Mouse (Mus musculus) stomach, embryonic 15.5 days (tissue): ENCODE measurements around the gene Fbxo39. TPM values are rescaled to one million over a fixed set of nuclear protein-coding genes. Genes with fewer than 3 reads are reported as not detected.
"Not testable (repeated sequence)": the region's sequence is repeated elsewhere in the genome, so short reads cannot be mapped to it uniquely, and the experiment has no call there.

Experiments
- ATAC-seq: fragments of 200-750 bp; cut with Nextera tagmentation; 2 replicates; pipeline ENCODE4 v1.8.0; 2017; ENCODE audit warnings: low read depth, moderate number of reproducible peaks, moderate TSS enrichment; ENCODE audit not compliant: insufficient read depth, low FRiP score
- H3K27ac ChIP-seq: fragments of 300-500 bp; sonication (generic); 2 replicates; pipeline ENCODE4 v1.5.1; 2015; ENCODE audit warnings: mild to moderate bottlenecking, inconsistent platforms
- H3K27me3 ChIP-seq: fragments of 300-500 bp; sonication (generic); replicated peaks from 2 replicates; pipeline ENCODE4 v1.6.1; 2015; ENCODE audit warnings: inconsistent platforms
- H3K36me3 ChIP-seq: fragments of 300-500 bp; sonication (generic); 2 replicates; pipeline ENCODE4 v1.6.1; 2015; ENCODE audit warnings: inconsistent platforms
- H3K4me1 ChIP-seq: fragments of 300-500 bp; sonication (generic); 2 replicates; pipeline ENCODE4 v1.6.1; 2015; ENCODE audit warnings: inconsistent platforms
- H3K4me2 ChIP-seq: fragments of 300-500 bp; sonication (generic); 2 replicates; pipeline ENCODE4 v1.6.1; 2015; ENCODE audit warnings: mild to moderate bottlenecking, inconsistent platforms
- H3K4me3 ChIP-seq: fragments of 300-500 bp; sonication (generic); replicated peaks from 2 replicates; pipeline ENCODE4 v1.5.1; 2015; ENCODE audit warnings: inconsistent platforms
- H3K9ac ChIP-seq: fragments of 300-500 bp; sonication (generic); 2 replicates; pipeline ENCODE4 v1.6.1; 2015; ENCODE audit warnings: inconsistent platforms
- H3K9me3 ChIP-seq: fragments of 300-500 bp; sonication (generic); 2 replicates; pipeline ENCODE4 v1.6.1; 2016; ENCODE audit warnings: inconsistent platforms
- WGBS: fragments of 180-500 bp; shearing (Covaris S2); methylation state at CpG from one replicate; pipeline ENCODE4 v1.1.7; 2015; 5-methylcytosine and 5-hydroxymethylcytosine counted together
- polyA plus RNA-seq: library from polyadenylated mRNA; unstranded; fragments of >200 nt; fragmentation: Nextera tagmentation; extraction: Ambion mirVana; gene quantifications from 2 replicates; pipeline ENCODE4 v1.2.1, GENCODE M21; 2015

The Fbxo39 gene
- polyA plus RNA-seq, 1 experiment from 2014 or later = not detected

DNA sequence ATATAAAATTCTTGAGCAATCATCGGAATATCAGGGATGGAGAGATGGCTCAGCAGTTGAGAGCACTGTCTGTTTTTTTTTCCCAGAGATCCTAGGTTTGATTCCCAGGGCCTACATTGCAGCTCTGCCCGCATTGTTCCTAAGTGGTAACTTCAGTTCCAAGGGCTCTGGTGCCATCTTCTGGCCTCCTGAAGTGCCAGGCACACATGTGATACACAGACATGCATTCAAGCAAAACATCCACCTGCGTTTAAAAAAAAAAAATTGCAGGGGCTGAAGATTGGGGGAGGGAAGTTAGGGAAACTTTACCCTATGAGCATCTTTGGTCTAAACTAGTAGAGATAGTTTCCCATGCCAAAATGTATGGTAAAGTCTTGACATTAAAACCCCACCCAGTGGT lies 10.2 kb downstream of the Fbxo39 start:
- no peak overlapping the region for H3K9ac ChIP-seq
- H3K9me3 ChIP-seq = no peaks in the 10 kb centered on the region

DNA sequence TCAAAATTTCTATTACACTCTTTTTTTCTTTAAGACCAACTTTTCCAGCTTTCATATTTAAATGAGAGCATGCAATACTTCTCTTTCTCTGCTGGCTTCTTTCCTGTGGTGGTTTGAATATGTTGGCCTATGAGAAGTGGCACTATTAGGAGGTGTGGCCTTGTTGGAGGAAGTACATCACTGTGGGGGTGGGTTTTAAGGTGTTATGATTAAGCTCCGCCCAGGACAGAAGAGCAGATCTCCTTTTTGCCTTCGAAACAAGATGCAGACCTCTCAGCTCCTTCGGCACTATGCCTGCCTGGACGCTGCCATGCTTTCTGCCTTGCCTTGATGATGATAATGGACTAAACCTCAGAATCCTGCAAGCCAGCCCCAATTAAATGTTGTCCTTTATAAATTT lies 11.5 kb downstream of the Fbxo39 start:
- H3K27ac ChIP-seq = no peak overlapping the region
- WGBS = 74% methylated on average over 4 of the region's 4 CpGs
- no peaks in the 10 kb centered on the region for H3K4me1 ChIP-seq
- no peak overlapping the region for H3K4me2 ChIP-seq
- no peaks in the 10 kb centered on the region for H3K9me3 ChIP-seq
- no peak for ATAC-seq
- no peaks in the 10 kb centered on the region for H3K27me3 ChIP-seq
- no peak overlapping the region for H3K4me3 ChIP-seq
- H3K9ac ChIP-seq = no peak overlapping the region
- H3K36me3 ChIP-seq = no peaks in the 10 kb centered on the region

More for the DNA sequence above, 10.2 kb downstream of the Fbxo39 start:
- H3K27me3 ChIP-seq = no peaks in the 10 kb centered on the region
- no peaks in the 10 kb centered on the region for H3K36me3 ChIP-seq
- no peaks in the 10 kb centered on the region for H3K4me1 ChIP-seq
- ATAC-seq = no peak
- H3K4me2 ChIP-seq = no peak overlapping the region
- no peak overlapping the region for H3K4me3 ChIP-seq
- whole genome bisulfite sequencing = 55% methylated on average over 3 of the region's 3 CpGs
- no peak overlapping the region for H3K27ac ChIP-seq

DNA sequence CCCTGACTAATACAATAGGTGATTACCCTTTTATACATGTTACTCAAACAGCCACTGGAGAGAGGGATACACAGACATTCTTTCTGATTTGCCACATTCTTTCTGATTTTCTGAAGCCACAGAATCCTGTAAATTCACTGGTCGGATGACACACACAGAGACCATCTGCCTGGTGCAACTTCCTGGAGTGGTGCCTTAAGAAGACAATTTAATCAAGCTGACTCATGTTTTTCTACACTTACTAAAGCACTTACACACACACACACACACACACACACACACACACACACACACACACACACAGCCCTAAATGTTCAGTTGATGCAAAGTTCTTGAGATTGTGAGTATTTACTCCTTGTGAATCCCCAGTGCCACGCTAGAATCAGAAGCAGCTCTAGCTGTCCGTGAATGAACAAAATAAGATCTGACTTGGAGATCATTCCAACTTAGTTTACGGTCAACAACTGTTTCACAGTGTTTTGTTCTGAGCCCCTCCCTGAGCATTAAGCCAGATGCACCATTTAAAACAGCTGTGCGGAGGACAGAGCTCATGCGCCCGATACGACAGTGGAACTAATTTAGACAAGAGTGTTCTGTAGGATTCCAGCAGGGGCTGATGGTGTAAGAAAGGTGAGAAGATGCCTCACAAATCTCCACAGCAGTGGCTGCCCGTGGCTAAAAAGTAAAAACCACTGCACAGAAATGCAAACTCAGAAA lies 18.9 kb downstream of the Fbxo39 start:
- Histone ChIP-seq H3K4me1 (no peaks in the 10 kb centered on the region), H3K9ac (no peak overlapping the region), H3K27me3 (no peaks in the 10 kb centered on the region), H3K36me3 (no peaks in the 10 kb centered on the region), H3K9me3 (no peaks in the 10 kb centered on the region), H3K4me3 (no peak overlapping the region), H3K4me2 (no peak overlapping the region), H3K27ac (no peak overlapping the region)
- WGBS = 71% methylated on average over 9 of the region's 9 CpGs
- ATAC-seq = no peak

DNA sequence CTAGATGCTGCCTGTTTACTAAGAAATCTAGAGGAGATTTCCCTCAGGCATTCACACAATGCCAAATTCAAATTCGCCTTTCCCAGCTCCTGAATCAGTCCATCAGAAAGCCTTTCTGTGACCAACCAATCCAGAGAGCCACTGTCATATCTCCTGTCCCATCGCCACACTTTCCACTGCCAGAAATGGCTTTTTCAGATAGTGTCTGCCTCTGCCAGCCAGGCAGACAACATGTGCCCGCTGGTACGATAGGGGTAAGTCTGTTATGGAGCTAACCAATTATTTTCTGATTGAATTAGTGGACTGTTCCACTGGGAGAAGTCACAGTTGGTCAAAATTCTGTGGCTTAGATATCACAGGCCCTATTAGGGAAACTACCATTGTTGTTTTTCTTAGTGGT lies 20.4 kb downstream of the Fbxo39 start:
- Histone ChIP-seq H3K9ac (no peak overlapping the region), H3K9me3 (no peaks in the 10 kb centered on the region), H3K36me3 (no peaks in the 10 kb centered on the region), H3K4me3 (no peak overlapping the region), H3K27me3 (no peaks in the 10 kb centered on the region), H3K4me2 (no peak overlapping the region), H3K27ac (no peak overlapping the region), H3K4me1 (no peaks in the 10 kb centered on the region)
- ATAC-seq = no peak
- WGBS = 79% methylated on average over 4 of the region's 4 CpGs

DNA sequence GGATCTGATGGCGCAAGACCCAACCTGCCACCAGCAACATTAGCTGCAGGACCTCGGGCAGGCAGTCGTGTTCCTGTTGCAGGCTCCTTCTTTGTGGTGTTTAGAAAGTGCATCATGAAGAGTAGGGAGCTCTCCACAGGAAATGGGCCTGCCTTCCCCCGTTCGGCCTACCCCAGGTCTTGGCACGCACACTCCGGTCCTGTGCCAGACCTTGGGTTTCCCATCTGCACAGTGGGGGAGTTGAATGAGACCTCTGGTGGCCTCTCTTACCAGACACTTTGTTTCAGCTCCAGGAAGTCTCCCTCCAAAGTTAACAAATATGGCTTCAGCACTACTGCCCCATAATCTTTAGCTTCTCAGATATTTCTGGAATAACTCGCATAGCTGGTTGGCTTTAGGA lies 22.5 kb downstream of the Fbxo39 start:
- no peaks in the 10 kb centered on the region for H3K9me3 ChIP-seq
- 73% methylated on average over 8 of the region's 8 CpGs for WGBS
- no peaks in the 10 kb centered on the region for H3K27me3 ChIP-seq
- no peak overlapping the region for H3K9ac ChIP-seq
- H3K27ac ChIP-seq = no peak overlapping the region
- H3K4me3 ChIP-seq = no peak overlapping the region
- H3K36me3 ChIP-seq = no peaks in the 10 kb centered on the region
- no peaks in the 10 kb centered on the region for H3K4me1 ChIP-seq
- H3K4me2 ChIP-seq = no peak overlapping the region
- no peak for ATAC-seq

DNA sequence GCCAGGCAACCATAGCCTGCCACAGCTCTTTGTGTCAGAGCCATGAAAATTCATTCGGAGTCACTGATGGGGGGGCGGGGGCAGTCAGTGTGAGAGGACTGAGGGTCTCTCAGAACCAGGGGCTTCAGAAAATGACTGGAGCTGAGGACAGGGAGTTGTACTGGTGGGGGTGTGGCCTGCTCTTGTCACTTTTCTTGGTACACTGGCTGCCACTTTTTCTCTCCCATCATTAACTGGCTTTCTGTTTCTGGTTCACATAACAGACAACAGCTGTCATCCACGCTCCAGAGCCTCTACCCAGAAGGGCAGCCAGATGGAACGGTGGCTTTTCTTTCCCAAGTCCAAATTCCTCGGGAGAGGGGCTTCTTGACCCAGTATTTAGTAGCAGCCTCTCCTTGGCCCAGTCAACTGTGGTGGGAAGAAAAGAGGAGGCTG lies 24.2 kb downstream of the Fbxo39 start:
- Histone ChIP-seq H3K27ac (no peak overlapping the region), H3K4me1 (no peaks in the 10 kb centered on the region), H3K4me2 (no peak overlapping the region), H3K36me3 (no peaks in the 10 kb centered on the region), H3K4me3 (no peak overlapping the region), H3K27me3 (no peaks in the 10 kb centered on the region), H3K9ac (no peak overlapping the region), H3K9me3 (no peaks in the 10 kb centered on the region)
- ATAC-seq = no peak
- WGBS = 58% methylated on average over 5 of the region's 5 CpGs

DNA sequence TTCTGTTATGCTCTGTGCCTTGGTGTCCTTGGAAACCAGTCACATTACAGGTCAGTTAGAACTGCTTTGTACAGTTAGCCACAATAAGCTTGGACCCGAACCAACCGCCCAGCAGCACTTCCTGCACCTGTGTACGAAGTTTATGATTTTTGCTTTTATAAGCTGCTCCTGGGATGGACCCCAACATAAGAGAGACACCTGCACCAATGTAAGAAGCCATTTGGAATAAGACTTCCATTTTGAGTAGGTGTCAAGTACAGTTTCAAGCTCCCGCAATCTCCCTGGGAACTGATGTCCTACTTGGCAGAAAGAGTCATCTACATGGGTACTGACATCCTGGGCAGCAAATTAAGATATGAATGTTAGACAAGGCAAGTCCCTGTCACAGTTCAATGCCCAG lies 25.5 kb downstream of the Fbxo39 start:
- Histone ChIP-seq H3K27ac (no peak overlapping the region), H3K4me2 (no peak overlapping the region), H3K36me3 (no peaks in the 10 kb centered on the region), H3K4me1 (no peaks in the 10 kb centered on the region), H3K4me3 (no peak overlapping the region), H3K9ac (no peak overlapping the region), H3K9me3 (no peaks in the 10 kb centered on the region), H3K27me3 (no peaks in the 10 kb centered on the region)
- ATAC-seq = no peak
- 82% methylated on average over 4 of the region's 4 CpGs for WGBS

DNA sequence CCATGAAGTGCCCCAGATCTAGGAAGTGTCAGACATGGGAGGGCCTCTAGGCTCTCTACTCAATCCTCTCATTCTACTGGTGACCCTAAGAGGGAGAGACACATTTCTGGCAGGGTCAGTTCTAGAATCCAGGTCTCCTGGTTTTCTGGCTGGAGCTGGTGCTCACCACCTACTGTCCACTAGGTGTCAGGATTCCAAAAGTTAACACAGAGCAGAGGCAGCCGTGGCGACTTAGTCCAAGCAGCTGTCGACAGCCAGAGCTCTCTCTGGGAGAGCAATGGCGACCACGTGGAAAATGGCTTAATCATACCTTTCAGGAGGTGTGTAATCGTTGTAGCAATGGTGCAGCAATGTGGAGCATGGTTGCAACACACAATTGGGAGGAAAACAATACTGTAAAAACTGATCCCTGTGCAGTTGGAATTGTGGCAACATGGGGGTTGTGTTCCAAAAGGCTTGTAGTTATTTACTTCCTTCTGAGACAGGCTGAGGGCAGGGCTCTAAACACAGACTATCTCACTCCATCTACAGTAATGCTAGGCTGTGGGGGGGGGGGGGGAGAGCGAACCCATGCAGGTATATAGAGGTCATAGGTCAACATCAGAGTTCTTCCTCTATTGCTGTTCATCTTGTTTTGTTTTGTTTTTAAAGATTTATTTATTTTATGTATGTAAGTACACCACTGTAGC lies 28.4 kb downstream of the Fbxo39 start:
- Histone ChIP-seq H3K27me3 (no peaks in the 10 kb centered on the region), H3K27ac (no peak overlapping the region), H3K36me3 (no peaks in the 10 kb centered on the region), H3K9me3 (no peaks in the 10 kb centered on the region), H3K4me2 (no peak overlapping the region), H3K9ac (no peak overlapping the region), H3K4me3 (no peak overlapping the region), H3K4me1 (no peaks in the 10 kb centered on the region)
- 9% methylated on average over 7 of the region's 7 CpGs for WGBS
- ATAC-seq = no peak

DNA sequence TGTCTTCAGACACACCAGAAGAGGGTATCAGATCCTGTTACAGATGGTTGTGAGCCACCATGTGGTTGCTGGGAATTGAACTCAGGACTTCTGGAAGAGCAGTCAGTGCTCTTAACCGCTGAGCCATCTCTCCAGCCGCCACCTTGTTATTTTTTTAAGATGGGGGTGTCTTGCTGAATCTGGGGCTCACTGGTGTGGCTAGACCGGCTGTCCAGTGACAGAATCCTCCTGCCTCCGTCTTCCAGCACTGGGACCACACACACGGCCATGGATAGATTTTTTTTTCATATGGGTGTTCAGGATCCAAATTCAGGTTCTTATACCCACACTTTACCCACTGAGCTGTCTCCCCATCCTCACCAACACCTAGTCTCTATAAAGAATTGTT lies 29.0 kb downstream of the Fbxo39 start:
- H3K27ac ChIP-seq, H3K36me3 ChIP-seq, H3K4me2 ChIP-seq, H3K4me3 ChIP-seq, H3K9me3 ChIP-seq, H3K27me3 ChIP-seq, ATAC-seq, H3K4me1 ChIP-seq, H3K9ac ChIP-seq: not testable (repeated sequence)
- 87% methylated on average over 5 of the region's 5 CpGs for WGBS

DNA sequence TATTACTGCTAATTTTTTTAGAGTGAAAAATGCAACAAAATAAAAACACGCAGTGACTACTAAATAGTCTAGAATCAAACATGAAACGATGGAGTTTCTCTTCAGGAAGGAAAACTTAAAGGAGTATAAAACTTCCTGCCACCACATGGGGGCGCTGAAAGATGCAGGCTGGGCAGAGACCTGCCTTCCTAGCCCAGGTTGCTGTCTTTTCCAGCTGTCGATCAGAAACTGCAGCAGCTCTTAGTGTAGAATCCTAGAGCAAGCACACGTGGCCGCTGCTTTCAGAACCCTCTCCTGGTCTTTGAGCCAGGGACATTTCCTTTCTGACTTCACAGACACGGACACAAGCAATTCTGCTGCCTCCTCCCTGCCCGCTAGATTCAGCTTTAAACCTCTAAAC lies 29.7 kb downstream of the Fbxo39 start:
- H3K4me1 ChIP-seq = 0 out of 2 replicates have a peak, but pooled peaks cover 5% of the 10 kb centered on the region
- no peaks in the 10 kb centered on the region for H3K27me3 ChIP-seq
- no peaks in the 10 kb centered on the region for H3K36me3 ChIP-seq
- H3K4me3 ChIP-seq = no peak overlapping the region
- 21% methylated on average over 8 of the region's 8 CpGs for WGBS
- H3K4me2 ChIP-seq = no peak overlapping the region
- no peak overlapping the region for H3K9ac ChIP-seq
- no peak for ATAC-seq
- H3K9me3 ChIP-seq = no peaks in the 10 kb centered on the region
- H3K27ac ChIP-seq = no peak overlapping the region

DNA sequence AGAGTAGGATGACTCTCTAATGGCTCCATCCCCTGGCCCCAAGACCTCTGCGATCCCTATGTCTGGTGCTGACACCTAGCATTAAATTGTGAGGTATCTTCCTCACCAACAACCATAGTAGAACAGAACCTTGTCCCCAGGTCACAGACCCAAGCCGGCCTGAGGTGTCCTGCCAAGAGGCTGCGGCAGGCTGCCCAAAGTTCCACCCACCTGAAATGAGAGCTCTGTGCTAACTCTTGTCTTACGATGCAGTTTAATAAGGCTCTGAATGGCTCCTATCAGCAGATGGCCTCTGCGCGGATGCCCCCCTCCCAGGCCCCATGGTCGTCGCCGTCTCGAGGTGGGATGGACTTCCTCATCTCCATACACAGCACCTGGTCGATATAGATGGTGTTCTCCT lies 30.2 kb downstream of the Fbxo39 start:
- 85% methylated on average over 11 of the region's 11 CpGs for WGBS
- ATAC-seq = no peak

DNA sequence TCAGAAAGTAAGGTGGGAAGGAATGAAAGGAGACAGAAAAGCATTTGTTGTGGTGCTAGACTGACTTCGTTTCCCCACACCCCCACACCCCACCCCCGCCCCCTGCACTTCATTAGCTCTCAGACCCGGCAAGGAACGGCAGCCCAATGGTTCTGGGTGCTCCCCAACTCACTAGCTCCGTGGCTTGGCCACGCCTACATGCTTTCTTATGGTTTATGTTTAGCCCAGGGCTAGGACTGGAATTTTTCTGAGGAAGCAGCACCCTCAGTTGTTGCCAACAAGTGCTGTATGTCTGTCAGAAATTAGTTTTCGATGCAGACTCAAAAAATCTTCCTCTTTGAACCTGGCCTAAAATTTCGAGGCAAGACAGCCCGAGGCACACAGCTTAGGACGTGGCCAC lies 34.3 kb downstream of the Fbxo39 start:
- Histone ChIP-seq H3K4me1 (0 out of 2 replicates have a peak, but pooled peaks cover 6% of the 10 kb centered on the region), H3K9me3 (no peaks in the 10 kb centered on the region), H3K36me3 (no peaks in the 10 kb centered on the region), H3K27ac (no peak overlapping the region), H3K9ac (no peak overlapping the region), H3K27me3 (no peaks in the 10 kb centered on the region), H3K4me3 (no peak overlapping the region), H3K4me2 (no peak overlapping the region)
- no peak for ATAC-seq
- 43% methylated on average over 10 of the region's 10 CpGs for WGBS

More for the DNA sequence above, 30.2 kb downstream of the Fbxo39 start:
- Histone ChIP-seq H3K4me3 (no peak overlapping the region), H3K4me1 (0 out of 2 replicates have a peak, but pooled peaks cover 6% of the 10 kb centered on the region), H3K9me3 (no peaks in the 10 kb centered on the region), H3K27me3 (no peaks in the 10 kb centered on the region), H3K9ac (no peak overlapping the region), H3K36me3 (no peaks in the 10 kb centered on the region), H3K27ac (no peak overlapping the region), H3K4me2 (no peak overlapping the region)
